Mouse (Mus musculus) embryonic fibroblast, embryonic 13.5 days (primary cell): ENCODE measurements around the gene Zfp853.

Experiments used
- CTCF ChIP-seq: IDR thresholded peaks from 2 replicates; pipeline ENCODE4 v1.5.1; 2011; ENCODE audit warnings: mild to moderate bottlenecking, control low read depth, low read length, moderate library complexity, borderline replicate concordance; ENCODE audit not compliant: insufficient read depth
- POLR2A ChIP-seq: IDR thresholded peaks from 2 replicates; pipeline ENCODE4 v1.6.1; 2011; ENCODE audit warnings: low read depth, mild to moderate bottlenecking, control low read depth, low read length, moderate library complexity

DNA sequence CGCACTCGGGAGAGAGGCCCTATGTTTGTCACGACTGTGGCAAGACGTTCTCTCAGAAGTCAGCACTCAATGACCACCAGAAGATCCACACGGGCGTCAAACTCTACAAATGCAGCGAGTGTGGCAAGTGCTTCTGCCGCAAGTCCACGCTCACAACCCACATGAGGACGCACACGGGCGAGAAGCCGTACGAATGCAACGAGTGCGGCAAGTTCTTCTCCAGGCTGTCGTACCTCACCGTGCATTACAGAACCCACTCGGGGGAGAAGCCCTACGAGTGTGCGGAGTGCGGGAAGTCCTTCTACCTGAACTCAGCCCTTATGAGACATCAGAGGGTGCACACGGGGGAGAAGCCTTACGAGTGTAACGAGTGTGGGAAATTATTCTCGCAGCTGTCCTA, 48.5 kb downstream of the Zfp853 start:
- TF ChIP-seq POLR2A (no peak), CTCF (no peak)
